Mouse (Mus musculus): ENCODE measurements at regions not wholly inside any gene's neighbourhood (a gene's known extent, or its start where the extent isn't known, plus 50 kb on each side); places are given as distances from the start of the nearest gene placed in this dataset.
A peak's percentile ranks its signal among the peaks of the same experiment; 100 is the strongest.

- no peak for DNase-seq
Measured at GRCm38 (mm10) chr11:38618707-38619106, 1382.9 kb upstream of the Tenm2 start.

DNA sequence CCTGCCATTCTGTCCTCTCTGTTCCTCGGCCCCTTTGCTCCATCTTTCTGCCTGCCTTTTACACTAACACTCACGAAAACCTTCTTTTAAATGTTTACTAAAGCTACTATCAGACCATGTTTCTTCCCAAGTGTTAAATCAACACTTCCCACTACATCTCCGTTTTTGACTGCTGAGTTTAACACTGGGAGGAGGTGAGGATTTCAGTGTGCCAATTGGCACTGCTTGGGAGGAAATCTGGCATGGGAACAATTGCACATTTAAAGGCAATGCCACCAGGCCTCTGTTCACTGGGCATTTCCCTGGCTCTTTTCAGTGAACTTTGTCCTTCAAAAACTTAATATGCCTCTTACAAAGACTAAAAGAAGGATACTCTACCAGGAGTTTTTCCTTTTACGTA is 1365.2 kb upstream of the Tenm2 start:
- no peak for DNase-seq

DNA sequence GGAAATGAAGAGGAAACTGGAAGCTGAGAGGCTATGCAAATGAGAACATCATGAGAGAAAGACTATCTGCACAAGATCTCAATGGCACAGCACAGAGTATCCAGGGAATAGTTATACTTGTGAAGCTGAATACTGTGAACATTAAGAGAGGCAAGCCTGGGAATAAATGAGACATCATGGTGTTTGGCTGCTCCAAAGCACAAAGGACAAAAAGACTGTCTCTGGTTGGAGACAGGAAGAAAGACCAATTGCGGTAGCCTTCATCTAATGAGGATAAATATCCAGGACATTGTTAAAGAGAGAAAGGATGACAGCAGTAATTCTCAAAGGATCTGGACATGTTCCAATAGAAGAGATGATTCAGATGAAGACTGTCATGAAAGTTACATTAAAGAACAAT is 1332.8 kb upstream of the Tenm2 start:
- DNase-seq: no peak

GRCm38 (mm10) chr11:38543893-38544292 is 1308.1 kb upstream of the Tenm2 start:
- peak; percentile 15 for DNase-seq

GRCm38 (mm10) chr11:38540097-38540496 is 1304.3 kb upstream of the Tenm2 start:
- DNase-seq: no peak

DNA sequence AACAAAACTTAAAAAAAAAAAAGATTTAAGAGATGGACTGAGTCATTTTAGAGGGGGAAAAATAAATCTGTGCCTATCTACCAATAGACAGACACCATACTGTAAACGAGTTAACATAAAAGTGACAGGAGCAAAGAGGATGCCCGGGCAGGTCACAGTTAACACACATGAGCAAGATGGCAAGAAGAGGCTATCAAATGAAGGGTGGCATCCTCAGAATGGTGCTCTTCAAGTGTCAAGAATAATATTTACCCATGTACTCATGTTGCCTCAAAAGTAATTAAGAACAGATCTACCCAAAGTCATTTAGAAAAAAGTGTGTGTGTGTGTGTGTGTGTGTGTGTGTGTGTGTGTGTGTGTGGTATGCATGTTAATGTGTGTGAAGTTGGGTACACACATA is 1296.5 kb upstream of the Tenm2 start:
- DNase-seq: no peak

GRCm38 (mm10) chr11:38509676-38510075 is 1273.9 kb upstream of the Tenm2 start:
- no peak for DNase-seq

GRCm38 (mm10) chr11:38464239-38464596 is 1228.5 kb upstream of the Tenm2 start:
- no peak for DNase-seq

- DNase-seq: peak; percentile 7
Measured at GRCm38 (mm10) chr11:38463568-38464238, 1227.9 kb upstream of the Tenm2 start.

- DNase-seq: no peak
Measured at GRCm38 (mm10) chr11:38443291-38443690, 1207.5 kb upstream of the Tenm2 start.

DNA sequence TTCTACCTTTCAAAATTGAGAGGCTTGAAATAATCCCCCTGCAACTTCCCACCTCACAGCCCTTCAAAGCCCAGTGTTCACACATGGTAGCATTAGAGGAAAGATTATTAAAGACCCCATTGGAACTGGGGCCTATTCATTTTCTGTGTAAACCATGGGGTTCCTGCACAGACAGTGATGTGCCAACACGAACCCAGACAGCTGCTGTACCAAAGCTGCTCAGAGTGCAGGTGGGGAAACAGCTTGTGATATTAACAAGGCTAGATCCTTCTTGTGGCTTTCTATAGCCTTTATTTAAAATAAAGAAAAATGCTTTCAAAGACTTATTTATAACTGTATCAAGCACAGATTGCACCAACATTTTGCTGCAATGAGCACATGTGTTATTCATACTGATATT is 1174.5 kb upstream of the Tenm2 start:
- no peak for DNase-seq

- no peak for DNase-seq
Measured at GRCm38 (mm10) chr11:38397771-38398170, 1162.0 kb upstream of the Tenm2 start.

GRCm38 (mm10) chr11:38386958-38387357 is 1151.2 kb upstream of the Tenm2 start:
- DNase-seq: no peak

DNA sequence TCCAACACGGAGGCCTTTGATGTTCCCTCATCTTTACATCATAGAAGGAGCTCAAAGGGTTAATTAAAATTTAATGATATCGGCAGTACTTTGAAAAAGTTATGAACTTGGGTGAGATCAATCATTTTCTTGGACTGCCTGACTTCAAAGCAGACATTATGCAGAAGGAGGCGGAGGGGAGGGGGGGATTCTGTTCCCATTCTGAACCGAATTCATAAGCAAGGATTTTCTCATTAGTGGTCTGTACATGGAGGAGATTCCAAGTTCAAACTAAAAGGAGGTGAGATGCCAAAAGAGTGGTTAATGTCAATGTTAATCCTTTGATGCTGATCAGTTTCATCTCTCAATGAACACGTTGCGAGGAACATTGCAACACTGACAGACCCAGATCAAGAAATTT is 1110.7 kb upstream of the Tenm2 start:
- DNase-seq: no peak

- no peak for DNase-seq
Measured at GRCm38 (mm10) chr11:38335411-38335810, 1099.6 kb upstream of the Tenm2 start.

GRCm38 (mm10) chr11:38297693-38298092 is 1061.9 kb upstream of the Tenm2 start:
- no peak for DNase-seq

DNA sequence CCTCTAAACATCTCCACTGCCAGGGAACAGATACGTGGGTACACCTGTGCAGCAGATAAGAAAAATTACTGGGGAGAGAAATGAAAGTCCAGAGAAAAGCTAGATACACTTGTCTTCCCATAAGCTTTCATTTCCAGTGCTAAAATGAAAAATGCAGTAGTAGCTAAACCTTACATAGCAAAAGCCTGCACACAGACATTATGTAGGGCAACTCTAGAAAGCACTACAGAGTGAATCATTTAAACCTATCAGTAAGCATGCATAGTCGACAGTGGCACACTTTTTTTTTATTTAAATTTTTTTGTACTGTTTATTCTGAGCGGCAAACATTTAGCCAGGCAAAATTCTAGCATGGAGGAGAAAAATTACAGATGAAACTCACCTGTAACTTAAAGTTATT is 1055.5 kb upstream of the Tenm2 start:
- no peak for DNase-seq

- no peak for DNase-seq
Measured at GRCm38 (mm10) chr11:38280961-38281360, 1045.2 kb upstream of the Tenm2 start.
